Mouse (Mus musculus) heart, postnatal 25 days (tissue): ENCODE measurements around the gene Ssx2ip. TPM values are rescaled to one million over a fixed set of nuclear protein-coding genes. Genes with fewer than 3 reads are reported as not detected.
A peak's percentile ranks its signal among the peaks of the same experiment; 100 is the strongest.

Source experiments
- DNase-seq: peaks from one replicate; pipeline ENCODE4 v3.0.0; 2022; ENCODE audit warnings: low spot score
- intact Hi-C: fragments of 180-260 bp; cut with DNase I; formaldehyde crosslinking; loops from one replicate; pipeline ENCODE4 v1.15.1; 2025
- total RNA-seq, 2 experiments: library from RNA; stranded (reverse); gene quantifications; 2 replicates each; pipeline ENCODE4 v1.2.3; 2021

Gene Ssx2ip
- total RNA-seq, result 10 to 100 TPM; 12.4 to 12.5 TPM

GRCm38 (mm10) chr3:146404311-146405201 lies at the start of gene Ssx2ip:
Gene Ssx2ip (plus strand): TSS chr3:146404642.
- DNase-seq, result peak; percentile 95
- intact Hi-C loops, result loop anchor here (2.0 to 5.0 kb wide), 3 partner anchors 46 to 467 kb away; partner anchors contain the start of gene 2410004B18Rik

DNA sequence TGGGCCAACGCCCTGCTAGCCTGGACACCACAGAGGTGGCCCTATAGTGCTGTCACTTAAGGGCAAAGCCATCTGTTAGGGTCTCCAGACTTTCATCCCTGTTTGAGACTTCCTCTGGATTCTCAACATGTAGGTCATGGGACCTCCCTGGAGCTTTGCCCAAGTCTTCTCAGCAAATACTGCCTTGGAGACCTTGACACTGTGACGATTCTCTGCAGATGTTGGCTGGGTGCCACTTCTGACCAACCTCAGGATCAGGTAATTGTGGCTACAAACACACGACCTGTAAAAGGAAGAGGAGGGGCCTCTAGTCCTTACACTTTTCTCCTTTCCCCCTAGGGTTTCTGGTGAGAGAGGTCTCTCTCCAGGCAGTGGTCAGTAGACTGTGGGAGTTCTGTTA lies 49.3 kb upstream of the Ssx2ip start:
- intact Hi-C loops, result no loop called here

GRCm38 (mm10) chr3:146365471-146365870 lies 39.0 kb upstream of the Ssx2ip start:
- intact Hi-C loops, result no loop called here
- DNase-seq, result no peak

More for the DNA sequence above, 49.3 kb upstream of the Ssx2ip start:
- DNase-seq, result no peak

- intact Hi-C loops, result no loop called here
Observed at GRCm38 (mm10) chr3:146367058-146367457, 37.4 kb upstream of the Ssx2ip start.

DNA sequence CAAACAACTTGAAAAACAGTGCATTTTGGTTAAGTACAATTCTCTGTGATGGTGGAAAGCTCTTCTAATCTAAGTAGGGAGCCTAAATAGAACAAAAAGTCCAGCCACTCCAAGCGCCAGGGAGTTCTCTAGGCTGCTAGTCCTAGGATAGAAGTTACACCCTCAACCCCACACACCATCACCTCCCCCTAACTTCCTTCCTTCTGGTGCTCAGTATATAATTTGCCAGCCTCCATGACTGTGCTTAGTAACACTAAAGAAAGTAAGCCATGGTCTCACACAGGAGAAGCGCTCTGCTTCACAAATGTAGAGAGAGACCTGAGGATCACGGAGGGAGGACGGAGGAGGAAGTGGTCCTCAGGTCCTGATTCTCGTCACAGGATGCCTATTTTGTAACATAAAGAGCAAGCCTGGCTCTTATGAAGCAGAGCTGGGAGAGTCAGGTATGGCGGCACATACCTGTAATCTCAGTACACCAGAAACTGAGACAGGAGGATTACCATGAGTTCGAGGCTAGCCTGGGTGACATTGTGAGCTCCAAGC lies 33.8 kb upstream of the Ssx2ip start:
- intact Hi-C loops, result no loop called here
- DNase-seq, result no peak

More at GRCm38 (mm10) chr3:146367058-146367457, 37.4 kb upstream of the Ssx2ip start:
- no peak for DNase-seq

DNA sequence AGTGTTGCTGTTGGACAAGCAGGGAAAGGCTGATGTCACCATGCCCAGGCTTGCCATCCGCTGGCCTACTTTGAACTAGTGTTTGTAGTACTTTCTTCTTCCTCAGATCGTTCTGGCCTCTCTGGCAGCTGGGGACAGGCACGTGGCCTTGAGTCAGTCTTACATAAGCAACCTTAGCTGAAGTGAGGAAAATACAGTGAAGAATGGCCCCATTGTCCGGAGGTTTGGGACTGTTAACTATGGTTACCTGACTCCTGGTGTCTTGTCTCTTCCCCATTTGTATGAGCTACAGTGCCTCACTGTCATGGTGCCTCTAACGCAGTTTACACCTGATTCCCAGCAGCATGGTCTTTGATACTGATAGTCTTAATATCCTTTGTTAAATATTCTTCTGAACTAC lies 33.2 kb upstream of the Ssx2ip start:
- intact Hi-C loops, result no loop called here
- no peak for DNase-seq

DNA sequence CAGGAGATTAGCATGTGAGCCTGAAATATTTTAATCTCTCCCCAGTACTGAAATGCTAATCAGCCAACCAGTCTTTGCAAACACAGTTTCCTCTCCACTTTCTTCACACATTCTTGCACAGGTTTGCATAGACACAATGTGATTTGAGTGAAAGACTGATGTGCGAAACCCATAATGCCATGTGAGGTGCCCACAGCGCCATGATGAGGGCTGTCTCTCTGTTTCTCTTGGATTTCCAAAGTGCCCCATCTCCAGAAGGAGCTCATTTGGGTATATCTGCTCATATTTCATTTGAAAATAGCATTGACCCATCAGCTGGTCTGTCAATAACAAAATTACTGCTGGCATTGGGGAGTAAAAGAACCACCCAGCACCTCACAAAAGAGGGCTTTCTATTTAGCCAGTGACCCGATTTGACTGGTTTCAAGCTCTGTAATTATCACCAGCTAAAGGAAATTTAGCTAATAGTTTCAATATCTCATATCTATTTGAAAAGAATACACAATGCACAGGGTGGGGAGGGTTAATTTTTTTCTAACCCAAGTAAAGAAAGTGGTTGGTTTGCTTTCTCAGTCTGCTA lies 29.8 kb upstream of the Ssx2ip start:
- DNase-seq, result no peak
- intact Hi-C loops, result no loop called here

GRCm38 (mm10) chr3:146375224-146375657 lies 29.2 kb upstream of the Ssx2ip start:
- intact Hi-C loops, result no loop called here
- DNase-seq, result no peak

DNA sequence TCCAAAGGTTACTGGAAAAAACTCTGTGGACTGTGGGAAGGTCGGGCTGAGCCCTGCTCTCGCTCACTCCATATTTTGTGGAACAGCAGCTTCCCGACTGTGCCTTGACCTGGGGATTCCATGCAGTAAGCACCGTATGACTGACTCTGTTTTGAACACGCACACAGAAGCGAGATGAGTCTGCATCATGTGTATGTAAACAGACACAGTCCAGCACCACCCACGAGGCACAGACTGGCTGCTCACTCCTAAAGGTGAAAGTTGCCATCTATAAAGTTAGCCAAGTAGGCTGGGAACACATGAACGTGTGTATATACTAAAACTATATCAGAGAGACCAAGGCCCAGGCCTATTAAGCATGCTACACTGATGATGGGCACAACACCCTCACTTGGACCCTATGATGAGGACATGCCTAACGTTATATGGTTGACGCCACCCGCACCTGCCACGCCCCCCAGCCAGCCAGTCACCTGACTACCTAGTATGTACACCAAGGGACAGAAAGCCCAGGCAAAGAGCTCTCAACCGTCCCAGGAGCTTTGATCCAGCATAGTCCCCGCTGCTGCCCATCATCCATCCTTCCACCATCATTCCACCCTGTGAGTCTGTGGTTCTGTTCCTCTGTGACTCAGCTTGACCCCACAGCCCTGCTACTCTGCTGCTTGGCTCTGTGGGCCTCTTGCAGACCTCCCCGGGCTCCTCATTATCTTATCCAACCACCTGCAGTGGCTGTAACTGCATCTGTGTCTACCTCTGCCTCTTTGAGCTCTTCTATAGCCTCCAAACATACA lies 27.9 kb upstream of the Ssx2ip start:
- DNase-seq, result no peak
- intact Hi-C loops, result no loop called here

- no peak for DNase-seq
- intact Hi-C loops, result no loop called here
Observed at GRCm38 (mm10) chr3:146377216-146377615, 27.2 kb upstream of the Ssx2ip start.

DNA sequence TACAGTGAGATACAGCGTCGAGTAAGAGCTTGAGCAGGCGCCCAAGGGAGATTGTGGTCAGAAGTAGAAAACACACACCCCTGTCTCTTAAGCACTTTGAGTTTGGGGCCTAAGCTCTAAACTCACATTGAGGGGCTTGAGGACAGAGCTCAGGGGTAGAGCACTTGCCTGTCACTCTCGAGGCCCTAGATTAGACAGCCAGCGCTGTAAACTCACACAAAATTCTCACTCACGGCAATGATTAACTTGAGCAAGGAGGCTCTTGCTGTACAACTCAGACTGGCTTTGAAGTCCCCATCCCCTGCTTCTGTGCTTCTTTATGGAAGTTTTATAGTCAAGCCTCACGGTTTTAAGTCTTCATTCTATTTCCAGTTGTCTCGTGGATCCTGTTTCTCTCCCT lies 25.7 kb upstream of the Ssx2ip start:
- DNase-seq, result no peak
- intact Hi-C loops, result no loop called here

- intact Hi-C loops, result no loop called here
Observed at GRCm38 (mm10) chr3:146379740-146380466, 24.5 kb upstream of the Ssx2ip start.

DNA sequence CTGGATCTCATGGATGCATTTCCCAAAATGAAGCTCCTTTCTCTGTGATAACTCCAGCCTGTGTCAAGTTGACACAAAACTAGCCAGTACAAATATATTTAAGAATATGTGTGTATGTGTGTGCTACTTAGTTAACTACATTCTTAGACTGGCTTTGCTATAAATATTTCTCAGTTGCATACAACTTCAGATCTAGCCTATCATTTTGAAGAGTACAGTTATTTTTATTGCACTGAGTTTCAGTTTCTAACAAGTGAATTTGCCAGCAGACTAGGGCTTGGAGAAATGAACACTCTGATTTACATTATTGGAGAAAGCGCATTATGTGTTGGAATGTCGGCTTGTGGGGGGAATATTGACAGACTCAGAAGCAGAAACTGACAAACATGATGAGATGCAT lies 23.6 kb upstream of the Ssx2ip start:
- intact Hi-C loops, result no loop called here
- DNase-seq, result no peak

More at GRCm38 (mm10) chr3:146379740-146380466, 24.5 kb upstream of the Ssx2ip start:
- DNase-seq, result no peak

GRCm38 (mm10) chr3:146381471-146381870 lies 23.0 kb upstream of the Ssx2ip start:
- DNase-seq, result no peak
- intact Hi-C loops, result no loop called here

DNA sequence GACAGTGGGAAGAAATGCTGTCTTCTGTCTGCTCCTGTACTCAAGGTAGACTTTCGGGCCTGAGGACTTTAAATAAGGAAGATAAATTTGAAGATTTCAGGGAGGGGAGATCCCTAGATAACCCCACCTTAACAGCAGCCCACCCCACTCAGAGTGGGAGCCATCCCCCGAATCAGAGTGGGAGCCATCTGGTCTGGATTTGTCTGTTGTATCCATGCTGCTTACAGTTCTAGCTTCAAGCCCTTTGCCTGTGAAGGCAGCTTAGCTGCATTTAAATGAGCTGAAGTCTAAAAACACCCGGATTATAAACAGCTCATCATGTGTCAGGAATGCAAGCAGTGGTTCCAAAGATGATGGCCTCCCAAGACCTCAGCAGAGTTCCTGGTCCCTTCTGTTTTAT lies 17.6 kb upstream of the Ssx2ip start:
- intact Hi-C loops, result no loop called here
- no peak for DNase-seq

DNA sequence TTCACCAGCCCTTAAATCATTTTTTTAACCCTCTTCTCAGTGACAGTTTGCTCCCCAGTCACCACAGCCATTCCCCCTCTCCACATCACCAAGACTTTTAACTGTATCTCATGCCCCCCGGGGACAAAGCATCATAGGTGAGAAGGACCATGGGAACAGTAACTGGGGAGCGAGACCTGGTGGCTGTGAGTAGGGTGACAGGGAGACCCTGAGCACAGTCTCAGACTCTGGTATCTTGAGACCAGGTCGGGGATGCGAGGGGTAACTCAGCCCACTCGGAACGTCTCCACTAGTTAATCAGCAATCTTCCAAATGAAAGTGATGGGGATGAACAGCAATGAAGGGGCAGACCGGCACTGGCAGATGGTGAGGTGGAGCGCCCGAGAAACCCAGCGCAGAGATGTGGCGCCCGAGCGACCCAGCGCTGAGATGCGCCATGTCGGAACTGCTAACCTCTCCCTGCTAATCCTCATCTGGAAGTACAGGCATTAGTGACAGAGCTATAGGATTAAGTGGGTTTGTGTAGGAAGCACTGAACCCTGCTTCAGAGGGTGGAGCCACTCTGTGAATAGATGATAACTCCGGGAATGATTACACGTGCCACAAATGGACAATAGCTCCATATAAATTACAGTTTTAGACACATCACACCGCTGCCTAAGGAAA lies 11.7 kb upstream of the Ssx2ip start:
- DNase-seq, result no peak
- intact Hi-C loops, result no loop called here

DNA sequence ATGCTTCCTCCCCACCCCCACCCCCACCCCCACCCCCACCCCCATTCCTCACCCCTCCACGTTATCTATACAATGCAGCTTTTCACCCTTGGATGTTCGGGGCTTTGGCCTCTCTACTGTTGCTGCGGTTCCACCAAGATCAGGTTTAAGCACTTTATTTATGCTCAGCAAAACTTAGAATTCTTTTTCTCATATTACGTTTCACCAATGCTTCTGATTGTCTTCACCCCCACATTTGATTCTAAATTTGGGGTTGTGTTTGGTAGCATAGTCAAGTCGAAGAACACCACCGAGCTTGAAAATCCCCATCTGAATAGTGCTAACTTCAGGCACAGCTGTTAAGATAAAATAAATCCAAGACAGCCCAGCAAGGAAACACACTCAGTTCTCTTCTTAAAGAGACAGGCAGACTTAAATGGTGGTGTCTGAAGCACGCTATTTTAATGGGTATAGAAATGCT lies 10.8 kb upstream of the Ssx2ip start:
- DNase-seq, result no peak
- intact Hi-C loops, result no loop called here

DNA sequence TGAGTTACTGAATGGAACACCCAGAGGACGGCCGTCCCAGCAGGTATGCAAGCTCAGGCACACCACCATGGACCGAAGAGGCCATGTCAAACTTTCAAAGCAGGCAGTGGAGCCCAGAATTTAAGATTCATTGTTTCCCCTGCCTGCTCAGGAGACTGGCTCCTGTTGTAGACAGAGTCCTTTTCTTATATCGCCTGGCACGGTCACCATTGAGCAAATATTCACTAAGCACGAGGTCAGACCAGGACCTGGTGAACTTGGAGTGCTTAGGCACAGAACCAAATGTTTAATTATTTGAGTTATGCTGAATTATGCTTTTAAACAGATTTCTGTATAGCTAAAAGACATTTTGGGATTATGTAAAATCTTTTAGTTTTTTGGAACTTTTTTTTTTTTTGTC lies 8.2 kb upstream of the Ssx2ip start:
- intact Hi-C loops, result no loop called here
- no peak for DNase-seq

DNA sequence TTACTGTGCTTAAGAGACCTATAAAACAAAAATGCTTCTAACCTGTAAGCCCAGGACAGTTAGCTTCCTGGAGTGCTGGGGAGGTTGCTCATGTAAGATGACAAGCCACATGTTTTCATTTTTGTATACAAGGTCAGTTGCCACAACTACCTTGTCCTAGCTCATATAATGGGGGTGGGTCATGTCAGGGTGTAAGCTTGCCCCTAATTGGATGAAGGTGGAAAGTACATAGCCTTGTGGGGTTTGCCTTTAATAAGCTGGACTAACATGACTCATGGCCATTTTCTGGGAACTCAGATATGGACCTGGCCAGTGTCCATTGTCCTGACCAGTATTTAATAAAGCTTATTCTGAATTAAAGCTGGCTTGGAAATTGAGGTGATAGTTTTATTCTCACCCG lies 7.5 kb upstream of the Ssx2ip start:
- intact Hi-C loops, result no loop called here
- DNase-seq, result no peak
